Mouse (Mus musculus) retina, adult 2 months (tissue): ENCODE results near the gene Olfr194.
"Not testable (repeated sequence)": the region's sequence is repeated elsewhere in the genome, so short reads cannot be mapped to it uniquely, and the experiment has no call there.

ENCODE experiments used
- DNase-seq: peaks from one replicate; pipeline ENCODE4 v3.0.0-alpha.2; 2012; ENCODE audit warnings: low read depth, low spot score

Olfr194 gene

DNA sequence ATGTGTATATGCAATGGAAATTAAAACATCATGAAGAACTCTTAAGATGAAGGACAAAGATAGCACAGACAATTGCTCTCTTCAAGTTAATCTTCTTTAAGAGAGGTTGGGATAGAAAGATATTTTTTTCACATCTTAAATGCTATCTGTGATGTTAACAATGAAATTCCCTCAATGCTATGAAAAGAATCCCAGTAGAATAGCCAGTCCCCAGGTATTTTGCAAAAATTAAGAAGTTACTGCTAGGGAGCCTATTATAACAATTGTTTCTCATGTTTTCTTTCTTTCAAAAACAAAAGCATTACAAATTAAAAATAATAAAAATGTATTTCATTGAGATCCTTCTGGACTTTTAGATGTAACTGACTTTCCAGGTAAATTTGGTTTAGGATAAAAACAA, at the start of gene Olfr194:
Gene Olfr194, minus strand, starts transcription at position 101 of the 400 bp plus-strand sequence.
- DNase-seq = no peak

DNA sequence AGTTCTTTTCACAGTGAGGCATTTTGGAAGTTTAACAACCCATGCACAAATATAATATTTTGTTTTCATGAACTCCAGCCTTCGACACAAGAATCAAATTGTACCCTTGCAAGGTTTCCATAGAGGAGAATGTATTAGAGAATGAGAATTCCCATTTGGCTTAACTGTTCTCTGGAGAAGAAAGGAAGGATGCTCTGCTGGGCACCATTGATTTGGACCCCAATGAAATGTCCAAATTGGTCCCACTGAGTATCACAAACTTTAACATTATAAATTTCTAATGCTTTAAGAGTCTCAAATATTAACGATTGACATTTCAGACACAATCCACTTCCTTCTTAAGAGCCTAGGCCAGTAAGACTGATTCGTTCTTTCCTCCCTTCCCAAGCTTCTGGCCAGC, 49.5 kb upstream of the Olfr194 start, which contains the start of gene Olfr196:
Gene Olfr196, minus strand, starts transcription at position 101 of the 400 bp plus-strand sequence.
- DNase-seq = no peak

DNA sequence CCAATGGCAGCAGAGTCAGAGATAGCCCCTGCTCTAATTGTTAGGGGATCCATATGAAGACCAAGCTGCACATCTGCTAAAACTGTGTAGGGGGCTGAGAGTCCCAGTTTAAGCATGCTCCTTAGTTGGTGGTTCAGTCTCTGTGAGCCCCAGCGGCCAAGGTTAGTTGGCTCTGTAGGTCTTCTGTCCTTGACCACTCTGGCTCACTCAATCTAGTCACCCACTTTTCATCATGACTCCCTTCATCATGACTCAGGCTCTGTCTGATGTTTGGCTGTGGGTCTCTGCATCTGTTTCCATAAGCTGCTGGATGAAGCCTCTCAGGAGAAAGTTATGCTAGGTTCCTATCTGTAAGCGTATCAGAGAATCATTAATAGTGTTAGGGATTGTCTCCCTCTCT, 31.1 kb upstream of the Olfr194 start:
- no peak for DNase-seq

DNA sequence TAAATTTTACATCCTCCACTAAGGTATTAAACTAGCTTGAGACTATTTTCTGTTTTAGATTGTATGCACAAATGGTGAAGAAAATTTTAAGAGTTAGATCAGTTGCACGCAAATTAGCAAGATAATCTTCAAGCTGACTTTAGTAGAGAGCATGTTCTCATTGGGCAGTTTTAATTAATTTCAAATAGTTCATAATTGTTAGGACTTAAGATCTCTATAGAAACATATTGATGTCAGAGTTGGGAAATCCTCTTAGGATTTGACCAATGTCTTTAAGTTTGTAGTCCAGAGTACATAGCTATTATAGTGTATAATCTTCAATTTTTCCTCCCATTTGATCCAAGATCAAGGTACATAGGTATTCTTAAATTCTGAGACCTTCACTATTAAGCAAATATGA, 25.9 kb upstream of the Olfr194 start, which contains the start of gene Olfr195:
Gene Olfr195, plus strand, starts transcription at position 301 of the 400 bp plus-strand sequence.
- no peak for DNase-seq

DNA sequence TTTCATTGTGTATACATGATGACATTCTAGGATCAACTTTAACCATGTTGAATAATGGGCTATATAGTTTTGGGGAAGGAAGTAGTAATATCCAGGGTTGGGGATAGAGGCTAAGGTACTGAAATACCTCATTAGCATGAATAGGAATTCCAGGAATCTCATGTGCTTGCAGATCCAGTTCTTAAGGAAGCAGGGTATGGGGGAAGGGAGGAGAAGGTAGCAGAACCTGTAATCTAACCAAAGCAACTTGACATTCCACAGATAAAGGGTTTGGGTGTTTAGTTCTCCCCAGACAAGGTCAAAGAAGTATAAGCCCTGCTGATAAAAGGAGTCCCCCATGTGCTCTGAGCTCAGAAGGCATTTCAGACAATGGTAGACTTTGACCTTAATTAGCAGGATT, 20.2 kb upstream of the Olfr194 start:
- DNase-seq = no peak

DNA sequence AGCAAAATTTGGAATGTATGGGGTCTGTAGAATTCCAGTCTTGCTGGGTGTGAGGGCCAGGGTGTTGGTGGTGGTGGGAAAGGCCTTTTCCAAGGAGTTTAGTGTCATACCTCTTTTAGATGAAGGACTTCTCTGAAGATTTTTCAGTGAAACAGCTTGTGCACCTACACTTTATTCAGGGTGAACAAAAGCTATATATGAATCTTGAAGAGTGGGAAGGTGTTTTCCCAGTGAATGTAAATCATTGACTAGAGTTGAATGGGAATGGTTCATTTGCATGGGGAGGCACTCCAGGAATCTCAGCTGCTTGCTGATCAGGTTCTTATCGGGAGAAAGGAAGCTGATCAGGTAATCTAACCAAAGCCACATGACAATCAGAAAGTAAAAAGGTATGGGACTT, 9.9 kb upstream of the Olfr194 start:
- no peak for DNase-seq

DNA sequence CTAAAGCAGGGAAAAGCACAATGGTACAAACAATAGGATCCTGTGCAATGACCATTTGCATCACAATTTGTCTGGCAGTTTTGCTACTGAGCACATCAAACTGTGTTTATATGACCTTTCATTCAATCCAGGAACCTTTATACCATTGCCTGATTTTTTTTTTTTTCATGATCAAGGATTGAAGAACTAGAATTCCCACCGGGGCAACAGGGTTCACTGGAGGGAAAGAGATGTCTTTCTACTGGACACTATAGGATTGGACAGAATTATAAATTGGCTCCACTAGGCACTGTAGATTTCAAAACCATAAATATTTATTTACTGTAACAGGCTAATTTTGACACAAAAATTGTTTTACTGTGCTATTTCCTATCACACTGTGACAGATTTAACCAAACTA, 9.1 kb downstream of the Olfr194 start, which contains the start of gene Olfr193:
Gene Olfr193, minus strand, starts transcription at position 101 of the 400 bp plus-strand sequence.
- DNase-seq = no peak

DNA sequence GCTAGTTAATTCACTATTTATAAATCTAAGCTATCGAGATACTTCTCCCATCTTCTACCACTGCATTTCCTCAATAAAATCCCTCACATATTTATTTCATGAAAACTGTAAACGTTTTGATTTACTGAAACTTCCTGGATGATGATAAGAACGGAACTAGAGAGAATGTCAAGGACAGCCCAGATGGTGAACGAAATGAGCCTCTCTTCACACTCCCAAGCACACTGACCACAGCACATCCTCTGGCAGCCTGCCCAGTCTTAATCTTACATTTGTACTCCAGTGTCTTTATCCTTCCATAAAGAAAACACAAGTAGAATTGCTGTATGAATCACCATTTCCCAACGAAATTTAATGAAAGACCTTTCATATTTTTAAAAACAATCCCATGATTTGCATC, 12.3 kb downstream of the Olfr194 start:
- not testable (repeated sequence) for DNase-seq

DNA sequence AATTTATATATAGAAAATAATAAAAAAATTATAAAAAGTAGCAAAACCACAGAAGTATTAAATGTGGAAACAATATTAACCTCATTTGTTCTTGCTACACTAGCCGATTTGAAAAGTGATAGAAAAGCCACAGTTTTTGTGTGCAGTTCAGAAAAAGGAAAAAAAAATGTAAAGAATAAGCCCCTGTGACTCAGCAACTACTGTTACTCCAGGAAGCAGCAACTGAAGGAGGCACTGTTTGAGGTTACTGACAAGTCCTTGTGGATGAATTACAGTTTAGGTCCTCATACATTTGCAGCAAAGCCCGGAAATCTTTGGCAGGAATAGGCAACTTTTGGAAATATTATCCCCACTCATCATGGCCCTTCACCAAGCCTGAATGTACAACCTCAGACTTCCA, 15.6 kb downstream of the Olfr194 start:
- no peak for DNase-seq

DNA sequence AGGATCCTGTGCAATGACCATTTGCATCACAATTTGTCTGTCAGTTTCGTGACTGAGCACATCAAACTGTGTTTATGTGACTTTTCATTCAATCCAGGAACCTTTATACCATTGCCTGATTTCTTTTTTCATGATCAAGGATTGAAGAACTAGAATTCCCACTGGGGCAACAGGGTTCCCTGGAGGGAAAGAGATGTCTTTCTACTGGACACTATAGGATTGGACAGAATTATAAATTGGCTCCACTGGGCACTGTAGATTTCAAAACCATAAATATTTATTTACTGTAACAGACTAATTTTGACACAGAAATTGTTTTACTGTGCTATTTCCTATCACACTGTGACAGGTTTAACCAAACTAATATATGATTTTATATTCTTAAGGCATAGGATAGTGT, 31.1 kb downstream of the Olfr194 start, which contains the start of gene Olfr191:
Gene Olfr191, minus strand, starts transcription at position 101 of the 400 bp plus-strand sequence.
- not testable (repeated sequence) for DNase-seq

DNA sequence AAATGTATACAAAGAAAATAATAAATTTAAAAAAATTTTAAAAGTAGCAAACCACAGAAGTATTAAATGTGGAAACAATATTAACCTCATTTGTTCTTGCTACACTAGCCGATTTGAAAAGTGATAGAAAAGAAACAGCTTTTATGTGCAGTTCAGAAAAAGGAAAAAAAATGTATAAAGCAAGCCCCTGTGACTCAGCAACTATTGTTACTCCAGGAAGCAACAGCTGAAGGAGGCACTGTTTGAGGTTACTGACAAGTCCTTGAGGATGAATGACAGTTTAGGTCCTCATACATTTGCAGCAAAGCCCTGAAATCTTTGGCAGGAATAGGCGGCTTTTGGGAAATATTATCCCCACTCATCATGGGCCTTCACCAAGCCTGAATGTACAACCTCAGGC, 39.8 kb downstream of the Olfr194 start:
- not testable (repeated sequence) for DNase-seq

DNA sequence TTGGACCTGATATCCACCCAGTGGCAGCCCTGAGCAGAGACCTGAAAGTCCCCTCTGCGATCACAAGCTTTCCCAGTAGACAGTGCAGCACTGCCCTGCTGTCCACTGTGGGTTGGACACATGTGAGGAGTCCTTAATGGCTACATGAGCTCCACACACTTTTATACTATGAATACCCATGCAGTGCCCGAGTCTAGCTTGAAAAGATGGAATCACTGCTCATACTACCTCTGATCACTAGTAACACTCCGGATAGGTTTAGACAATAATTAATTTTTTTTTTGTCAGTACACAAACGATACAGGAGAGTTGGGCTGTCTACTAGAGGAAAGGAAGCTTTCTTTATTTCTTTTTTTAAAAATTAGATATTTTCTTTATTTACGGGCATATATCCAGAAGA, 43.0 kb downstream of the Olfr194 start, which contains the start of gene Olfr190:
Gene Olfr190, minus strand, starts transcription at position 101 of the 400 bp plus-strand sequence.
- no peak for DNase-seq

DNA sequence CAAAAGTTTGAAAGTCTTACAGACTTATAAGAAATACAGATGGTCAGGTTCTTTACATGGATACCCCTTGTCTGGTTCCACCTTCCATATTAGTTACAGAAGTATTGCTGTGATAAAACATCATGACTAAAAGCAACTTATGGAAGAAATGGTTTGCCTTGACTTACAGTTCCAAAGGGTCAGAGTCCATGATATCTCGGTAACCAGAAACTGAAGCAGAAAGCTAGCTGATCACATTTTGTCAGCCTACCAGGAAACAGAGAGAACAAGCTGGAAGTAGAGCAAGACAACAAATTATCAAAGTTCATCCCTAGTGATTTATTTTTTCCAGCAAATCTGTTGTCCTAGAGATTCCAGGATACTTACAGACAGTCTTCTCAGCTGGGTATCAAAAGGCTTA, 47.3 kb downstream of the Olfr194 start:
- DNase-seq = no peak

DNA sequence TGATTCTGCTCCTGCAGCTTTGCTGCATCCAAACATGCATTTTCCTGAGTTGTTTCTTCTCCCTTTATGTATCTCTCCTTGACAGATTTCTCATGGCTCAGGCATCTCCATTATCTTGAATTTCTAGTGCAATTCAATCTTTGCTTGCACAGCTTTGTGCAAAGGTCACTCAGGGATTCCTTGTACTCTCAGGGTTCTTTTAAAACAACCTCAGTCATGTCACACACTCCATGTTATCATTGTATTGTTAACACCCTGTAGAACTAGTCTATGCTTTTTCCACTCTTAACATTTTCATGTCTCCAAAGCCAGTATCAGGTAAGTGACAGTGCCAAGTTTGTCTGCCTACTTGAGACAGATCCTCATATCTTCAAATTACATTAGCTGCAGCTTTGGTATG, 49.1 kb downstream of the Olfr194 start:
- no peak for DNase-seq
